Comparison of ENCODE assay signal across 8 mouse cellular contexts in the genomic region with DNA sequence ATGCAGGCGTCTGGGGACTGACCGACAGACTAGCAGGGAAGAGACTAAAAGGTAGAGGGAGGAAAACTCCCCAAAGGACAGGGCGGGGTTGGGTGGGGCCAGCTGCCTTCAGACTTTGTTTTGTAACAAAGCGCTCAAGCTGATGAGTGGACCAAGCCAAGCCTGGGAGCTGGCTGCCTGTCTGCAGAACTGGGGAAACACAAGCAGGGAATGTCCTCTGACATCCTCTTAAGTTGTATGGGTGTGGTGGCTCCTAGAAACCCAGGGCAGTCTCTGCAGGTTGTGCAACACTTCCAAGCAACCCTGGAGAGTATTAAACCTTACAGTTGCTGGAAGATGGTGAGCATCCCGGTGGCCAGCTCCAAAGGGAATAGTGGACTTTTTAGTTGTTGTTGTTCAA. TPM values are rescaled to one million over a fixed set of nuclear protein-coding genes. Genes with fewer than 3 reads are reported as not detected.
DNase-seq lines count a peak whose midpoint lies in the region; ATAC-seq and TF ChIP-seq lines count a peak whose summit lies in the region.

No protein-coding gene starts in this region.

- ATAC-seq in heart, postnatal 0 days (ENCODE audit: insufficient read depth, low read depth), result no peak
- ATAC-seq in lung, embryonic 15.5 days (ENCODE audit: borderline replicate concordance, extremely low read depth, low FRiP score, low TSS enrichment), result no peak

- WGBS in heart, postnatal 0 days, result 65% methylated on average over 5 of the region's 5 CpGs
- WGBS in lung, embryonic 15.5 days, result 43% methylated on average over 5 of the region's 5 CpGs

- H3K36me3 ChIP-seq in heart, postnatal 0 days (replicated peaks; ENCODE audit: control insufficient read depth, insufficient read depth, low read length), result no peaks in the 10 kb centered on the region
- 0 out of 2 replicates have a peak, but pooled peaks cover 2% of the 10 kb centered on the region for H3K36me3 ChIP-seq in lung, embryonic 15.5 days

- peak overlapping the region; percentile 81 for H3K4me2 ChIP-seq in heart, postnatal 0 days (ENCODE audit: low read depth, low read length)
- peak overlapping the region; percentile 80 for H3K4me2 ChIP-seq in lung, embryonic 15.5 days

- peak overlapping the region; percentile 55; the same call in 1 of the 2 replicates for H3K9ac ChIP-seq in heart, postnatal 0 days (replicated peaks; ENCODE audit: low read depth, low read length)
- H3K9ac ChIP-seq in lung, embryonic 15.5 days, result 0 out of 2 replicates have a peak overlapping the region, but pooled peaks have one; percentile 61

- DNase-seq in 3134 (ENCODE audit: extremely low read depth, insufficient read length, low spot score) (peak; percentile 48), ES-CJ7 (ENCODE audit: low read depth, low spot score) (peak; percentile 76)
- DNase-seq in heart, postnatal 0 days (ENCODE audit: low spot score), result no peak
- no peak for DNase-seq in left cerebral cortex, adult 9 months (ENCODE audit: low spot score in 2 of 2)
- DNase-seq in urinary bladder, postnatal 36 days (ENCODE audit: low spot score in 2 of 2), result no peak
- DNase-seq in adrenal gland, adult 2 months, result no peak
- no peak for DNase-seq in kidney, postnatal 14 days

- H3K27ac ChIP-seq in heart, postnatal 0 days (ENCODE audit: low read depth), result peak overlapping the region; percentile 28; the same call in 1 of the 2 replicates
- H3K27ac ChIP-seq in lung, embryonic 15.5 days, result no peak overlapping the region

- H3K4me3 ChIP-seq in heart, postnatal 0 days (ENCODE audit: low read depth, low read length), result peak overlapping the region; percentile 70
- peak overlapping the region; percentile 56 for H3K4me3 ChIP-seq in lung, embryonic 15.5 days

- no peaks in the 10 kb centered on the region for H3K9me3 ChIP-seq in heart, postnatal 0 days (replicated peaks; ENCODE audit: control insufficient read depth, low read length)
- no peaks in the 10 kb centered on the region for H3K9me3 ChIP-seq in lung, embryonic 15.5 days

- TF ChIP-seq EP300 in heart, postnatal 0 days (IDR thresholded peaks at IDR 0.05; ENCODE audit: low read depth), result no peak

- peaks cover 22% of the 10 kb centered on the region for H3K27me3 ChIP-seq in heart, postnatal 0 days (ENCODE audit: control insufficient read depth, insufficient read depth, low read length)
- peaks cover 15% of the 10 kb centered on the region; the same call in 1 of the 2 replicates for H3K27me3 ChIP-seq in lung, embryonic 15.5 days

- TF ChIP-seq CTCF in heart, postnatal 0 days (IDR thresholded peaks at IDR 0.05; ENCODE audit: low read depth), result no peak

- 0 out of 2 replicates have a peak, but pooled peaks cover 6% of the 10 kb centered on the region for H3K4me1 ChIP-seq in heart, postnatal 0 days (ENCODE audit: control insufficient read depth, insufficient read depth)
- H3K4me1 ChIP-seq in lung, embryonic 15.5 days, result peaks cover 31% of the 10 kb centered on the region

RNA-seq across cellular contexts. Expression of a gene that starts 1.4 kb away (rescaled TPM):
- total RNA-seq in heart, postnatal 0 days (2014; rRNA removed; ENCODE audit: low replicate concordance), result 51.9 and 72.4 TPM in 2 replicates
- polyA plus RNA-seq in heart, postnatal 0 days (2015; fragmentation: Nextera tagmentation; extraction: Ambion mirVana), result 99.3 and 99.4 TPM in 2 replicates
- polyA plus RNA-seq in lung, embryonic 15.5 days (2015; fragmentation: Nextera tagmentation; extraction: Ambion mirVana), result 226 and 250 TPM in 2 replicates
- 100 to 1,000 TPM in 1 of 2 experiments, 10 to 100 TPM in 1; 80.1 to 178 TPM for total RNA-seq in adrenal gland, adult 2 months (2021)
- polyA plus RNA-seq in adrenal gland, adult 2 months (2012; rRNA removed), result 57.1 and 58.9 TPM in 2 replicates

RNA-seq across cellular contexts. Expression of a gene that starts 53.4 kb away (rescaled TPM):
- total RNA-seq in heart, postnatal 0 days (2014; rRNA removed; ENCODE audit: low replicate concordance), result 70.5 and 99.9 TPM in 2 replicates
- polyA plus RNA-seq in heart, postnatal 0 days (2015; fragmentation: Nextera tagmentation; extraction: Ambion mirVana), result 21.9 and 25.3 TPM in 2 replicates
- polyA plus RNA-seq in lung, embryonic 15.5 days (2015; fragmentation: Nextera tagmentation; extraction: Ambion mirVana), result 19.1 and 20.8 TPM in 2 replicates
- total RNA-seq in adrenal gland, adult 2 months (2021), result 1 to 10 TPM; 4.5 to 8.5 TPM
- 12.2 and 18.9 TPM in 2 replicates for polyA plus RNA-seq in adrenal gland, adult 2 months (2012; rRNA removed)

Comparison
In these comparisons a context has a peak if more than half of its experiments do, and no peak if none do; other contexts are left out.
1. DNase-seq: peak in 3134 (single experiment) and ES-CJ7 (single experiment); none in heart, postnatal 0 days (single experiment), left cerebral cortex, adult 9 months (0 of 2), urinary bladder, postnatal 36 days (0 of 2), adrenal gland, adult 2 months (single experiment) and kidney, postnatal 14 days (single experiment).